Mouse (Mus musculus): ENCODE data around the gene Vmn2r110. TPM values are rescaled to one million over a fixed set of nuclear protein-coding genes. Genes with fewer than 3 reads are reported as not detected.

The Vmn2r110 gene
- not detected for polyA plus RNA-seq (2012; fragmentation: generic; extraction: Trizol)

GRCm38 (mm10) chr17:20596323-20596722, at the start of gene Vmn2r110:
TSS of gene Vmn2r110 (minus strand) at chr17:20596423.

GRCm38 (mm10) chr17:20624777-20625176, 28.6 kb upstream of the Vmn2r110 start, which contains the start of gene Fpr-rs3:
TSS of gene Fpr-rs3 (minus strand) at chr17:20624877.

GRCm38 (mm10) chr17:20564656-20565055, 31.6 kb downstream of the Vmn2r110 start, which contains the start of gene Vmn2r109:
TSS of gene Vmn2r109 (minus strand) at chr17:20564756.

Other genes with a start within 250 kb of the Vmn2r110 start
- gene Vmn1r224, start 182.3 kb downstream of the Vmn2r110 start, polyA plus RNA-seq (2012; fragmentation: generic; extraction: Trizol): not detected
- gene Vmn2r108, start 115.1 kb downstream of the Vmn2r110 start, polyA plus RNA-seq (2012; fragmentation: generic; extraction: Trizol): not detected
- gene Vmn1r225, start 98.3 kb downstream of the Vmn2r110 start, polyA plus RNA-seq (2012; fragmentation: generic; extraction: Trizol): not detected
- not detected for gene Vmn2r109, start 31.7 kb downstream of the Vmn2r110 start, polyA plus RNA-seq (2012; fragmentation: generic; extraction: Trizol)
- not detected for gene Fpr-rs3, start 28.5 kb upstream of the Vmn2r110 start, polyA plus RNA-seq (2012; fragmentation: generic; extraction: Trizol)
- gene Vmn1r226, start 86.4 kb upstream of the Vmn2r110 start, polyA plus RNA-seq (2012; fragmentation: generic; extraction: Trizol): not detected
- not detected for gene Vmn1r227, start 133.4 kb upstream of the Vmn2r110 start, polyA plus RNA-seq (2012; fragmentation: generic; extraction: Trizol)
- not detected for gene Vmn1r228, start 189.7 kb upstream of the Vmn2r110 start, polyA plus RNA-seq (2012; fragmentation: generic; extraction: Trizol)
- not detected for gene Vmn1r229, start 215.1 kb upstream of the Vmn2r110 start, polyA plus RNA-seq (2012; fragmentation: generic; extraction: Trizol)
- gene Vmn1r230, start 244.0 kb upstream of the Vmn2r110 start, polyA plus RNA-seq (2012; fragmentation: generic; extraction: Trizol): not detected

Data from C3H10T1/2 (cell line).